Mouse (Mus musculus) CH12.LX (cell line): ENCODE data around the gene Creb3l1.

Experiments
- BHLHE40 ChIP-seq: IDR thresholded peaks from 2 replicates; pipeline ENCODE4 v1.6.1; 2011; ENCODE audit warnings: mild to moderate bottlenecking, low read depth, low read length, improper control_type of control experiment
- CTCF ChIP-seq, 2 experiments: IDR thresholded peaks in 1 of 2; conservative IDR thresholded peaks in 1 of 2; 2 replicates each; pipeline ENCODE4 v1.5.1; 2011 to 2012; ENCODE audit warnings: low read depth in 2 of 2, low read length in 2 of 2, improper control_type of control experiment in 1 of 2, inconsistent platforms in 1 of 2, mild to moderate bottlenecking in 1 of 2, moderate library complexity in 1 of 2
- EP300 ChIP-seq: IDR thresholded peaks from 2 replicates; pipeline ENCODE4 v1.6.1; 2011; ENCODE audit warnings: low read length, improper control_type of control experiment
- HCFC1 ChIP-seq: IDR thresholded peaks from 2 replicates; pipeline ENCODE4 v1.6.1; 2012; ENCODE audit warnings: low read depth, mild to moderate bottlenecking, inconsistent platforms, low read length, improper control_type of control experiment
- PAX5 ChIP-seq: IDR thresholded peaks from 2 replicates; pipeline ENCODE4 v1.6.1; 2012; ENCODE audit warnings: low read length, inconsistent platforms, mixed read lengths
- POLR2A ChIP-seq: IDR thresholded peaks from 2 replicates; pipeline ENCODE4 v1.6.1; 2011; ENCODE audit warnings: low read depth, mild to moderate bottlenecking, improper control_type of control experiment, low read length
- RAD21 ChIP-seq: IDR thresholded peaks from 2 replicates; pipeline ENCODE4 v1.6.1; 2011; ENCODE audit warnings: low read depth, mild to moderate bottlenecking, low read length, improper control_type of control experiment, moderate library complexity
- TBP ChIP-seq: conservative IDR thresholded peaks from 2 replicates; pipeline ENCODE4 v1.6.1; 2011; ENCODE audit warnings: low read depth, low read length, improper control_type of control experiment
- USF1 ChIP-seq: IDR thresholded peaks from 2 replicates; pipeline ENCODE4 v1.6.1; 2014; ENCODE audit warnings: low read depth, mild to moderate bottlenecking, inconsistent platforms, low read length, improper control_type of control experiment
- ZC3H11A ChIP-seq: IDR thresholded peaks from 2 replicates; pipeline ENCODE4 v1.6.1; 2012; ENCODE audit warnings: low read depth, mild to moderate bottlenecking, inconsistent platforms, low read length, improper control_type of control experiment
- ZKSCAN1 ChIP-seq: IDR thresholded peaks from 2 replicates; pipeline ENCODE4 v1.6.1; 2012; ENCODE audit warnings: low read depth, inconsistent platforms, low read length, improper control_type of control experiment, borderline replicate concordance
- ZMIZ1 ChIP-seq: IDR thresholded peaks from 2 replicates; pipeline ENCODE4 v1.6.1; 2012; ENCODE audit warnings: low read depth, mild to moderate bottlenecking, inconsistent platforms, low read length, improper control_type of control experiment
- ZNF384 ChIP-seq: IDR thresholded peaks from 2 replicates; pipeline ENCODE4 v1.6.1; 2012; ENCODE audit warnings: low read depth, low read length, improper control_type of control experiment, inconsistent platforms

GRCm38 (mm10) chr2:91965417-91965816, 58.9 kb downstream of the Creb3l1 start:
- TF ChIP-seq HCFC1 (peak; percentile 55), CTCF (conservative IDR thresholded peaks at IDR 0.05 in 1 of 2, IDR thresholded peaks at IDR 0.05 in 1 of 2; ENCODE audit: low read depth in 2 of 2, low read length in 2 of 2) (no peak), ZMIZ1 (peak; percentile 49; the same call in 1 of the 2 replicates), PAX5 (no peak), POLR2A (peak; percentile 66; the same call in 1 of the 2 replicates), USF1 (no peak), EP300 (no peak; the same call in 1 of the 2 replicates), ZKSCAN1 (no peak), BHLHE40 (0 out of 2 replicates have a peak, but pooled peaks have one; percentile 15), ZC3H11A (no peak), ZNF384 (no peak), RAD21 (no peak), TBP (no peak)
